Mouse (Mus musculus): ENCODE results near the gene Rap1gap2. TPM values are rescaled to one million over a fixed set of nuclear protein-coding genes. Genes with fewer than 3 reads are reported as not detected.

The Rap1gap2 gene
- polyA plus RNA-seq, 1 experiment from 2014 or later = 0.88 TPM

DNA sequence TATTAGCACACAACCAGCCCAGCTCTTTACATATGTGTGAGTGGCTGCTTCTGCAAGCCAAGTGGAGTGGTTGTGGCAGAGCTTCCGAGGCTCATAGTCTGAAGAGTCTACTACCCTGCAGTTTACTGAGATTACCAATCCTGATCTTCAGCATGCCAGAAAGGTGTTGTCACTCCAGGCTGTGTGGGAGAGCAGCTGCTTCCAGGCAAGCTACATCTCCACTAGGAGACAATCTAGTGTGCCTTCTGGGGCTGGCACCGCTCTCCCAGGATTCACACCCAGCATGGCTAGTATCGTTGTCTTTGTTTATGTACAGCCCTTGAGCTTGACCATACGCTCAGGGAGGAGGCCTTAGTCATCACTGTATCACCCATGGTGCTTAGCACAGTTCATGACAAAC, 191.1 kb downstream of the Rap1gap2 start:
- Histone ChIP-seq H3K9me3 (replicated peaks) (no peaks in the 10 kb centered on the region), H3K4me1 (no peaks in the 10 kb centered on the region), H3K27me3 (ENCODE audit: low read depth, poor library complexity, severe bottlenecking) (no peaks in the 10 kb centered on the region), H3K27ac (replicated peaks) (no peak overlapping the region), H3K36me3 (no peaks in the 10 kb centered on the region), H3K4me3 (no peak overlapping the region)
- DNase-seq (ENCODE audit: low spot score) = no peak
- 92% methylated on average over 4 of the region's 4 CpGs for WGBS

GRCm38 (mm10) chr11:74415736-74416135, 195.0 kb downstream of the Rap1gap2 start:
- no peak for DNase-seq (ENCODE audit: low spot score)
- Histone ChIP-seq H3K4me1 (peaks cover 13% of the 10 kb centered on the region), H3K9me3 (replicated peaks) (no peaks in the 10 kb centered on the region), H3K4me3 (no peak overlapping the region), H3K36me3 (no peaks in the 10 kb centered on the region), H3K27me3 (ENCODE audit: low read depth, poor library complexity, severe bottlenecking) (no peaks in the 10 kb centered on the region), H3K27ac (replicated peaks) (no peak overlapping the region)
- 86% methylated on average over 12 of the region's 12 CpGs for WGBS

DNA sequence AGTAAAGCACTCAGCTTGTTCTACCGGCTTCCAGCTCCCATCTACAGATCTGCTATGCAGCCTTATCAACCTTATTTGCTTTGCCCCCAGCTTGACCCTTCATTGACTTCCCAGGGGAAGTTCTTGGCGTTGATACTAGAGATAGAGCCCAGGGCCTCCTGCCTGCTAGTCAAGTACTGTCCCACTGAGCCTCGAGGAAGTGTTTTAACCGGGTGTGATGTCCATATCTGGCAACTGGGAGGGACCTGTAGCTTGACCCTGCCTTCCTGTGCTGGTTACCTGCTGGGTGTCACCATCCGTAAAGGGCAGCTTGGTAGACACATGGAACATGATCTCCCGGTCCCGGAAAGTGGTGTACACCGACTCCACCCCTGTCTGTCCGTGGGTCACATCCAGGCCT, 196.6 kb downstream of the Rap1gap2 start:
- Histone ChIP-seq H3K9me3 (replicated peaks) (no peaks in the 10 kb centered on the region), H3K36me3 (no peaks in the 10 kb centered on the region), H3K27me3 (ENCODE audit: low read depth, poor library complexity, severe bottlenecking) (no peaks in the 10 kb centered on the region), H3K4me3 (no peak overlapping the region), H3K4me1 (peaks cover 23% of the 10 kb centered on the region), H3K27ac (replicated peaks) (no peak overlapping the region)
- no peak for DNase-seq (ENCODE audit: low spot score)
- 82% methylated on average over 9 of the region's 9 CpGs for WGBS

DNA sequence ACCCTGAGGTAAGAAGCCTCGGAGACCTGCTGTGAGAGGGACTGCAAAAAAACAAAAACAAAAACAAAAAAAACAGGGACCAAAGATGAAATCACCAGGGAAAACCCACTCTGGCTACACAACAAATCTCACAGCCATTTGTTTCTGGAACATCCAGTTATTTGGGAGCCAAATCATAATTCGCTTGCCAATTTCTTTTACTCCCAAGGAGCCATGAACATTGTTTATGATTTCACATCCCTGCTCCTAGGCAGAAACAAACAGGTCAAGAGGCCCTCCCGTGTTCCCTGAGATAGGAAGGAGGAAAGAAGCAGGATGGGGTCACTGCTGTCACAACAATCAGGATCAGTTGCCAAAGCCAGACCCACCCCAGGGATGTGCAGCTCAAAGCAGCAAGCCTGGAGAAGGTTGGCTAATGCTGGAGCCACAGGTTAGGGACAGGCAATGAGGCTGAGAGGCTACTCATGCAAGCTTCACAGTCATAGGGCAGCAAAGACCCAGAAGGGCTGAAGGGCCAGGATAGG, 197.2 kb downstream of the Rap1gap2 start:
- no peak overlapping the region for H3K27ac ChIP-seq (replicated peaks)
- no peaks in the 10 kb centered on the region for H3K27me3 ChIP-seq (ENCODE audit: low read depth, poor library complexity, severe bottlenecking)
- DNase-seq (ENCODE audit: low spot score) = no peak
- no peaks in the 10 kb centered on the region for H3K9me3 ChIP-seq (replicated peaks)
- WGBS = 77% methylated on average over 3 of the region's 3 CpGs
- H3K4me1 ChIP-seq = peaks cover 27% of the 10 kb centered on the region
- no peaks in the 10 kb centered on the region for H3K36me3 ChIP-seq
- no peak overlapping the region for H3K4me3 ChIP-seq

GRCm38 (mm10) chr11:74412462-74412861, 198.3 kb downstream of the Rap1gap2 start:
- DNase-seq (ENCODE audit: low spot score) = no peak
- WGBS = 84% methylated on average over 3 of the region's 3 CpGs
- H3K27me3 ChIP-seq (ENCODE audit: low read depth, poor library complexity, severe bottlenecking) = no peaks in the 10 kb centered on the region
- no peaks in the 10 kb centered on the region for H3K36me3 ChIP-seq
- no peaks in the 10 kb centered on the region for H3K9me3 ChIP-seq (replicated peaks)
- H3K27ac ChIP-seq (replicated peaks) = no peak overlapping the region
- H3K4me3 ChIP-seq = no peak overlapping the region
- peaks cover 27% of the 10 kb centered on the region for H3K4me1 ChIP-seq

- peaks cover 27% of the 10 kb centered on the region for H3K4me1 ChIP-seq
- H3K27ac ChIP-seq (replicated peaks) = peak overlapping the region; percentile 28; the same call in 1 of the 2 replicates
- H3K4me3 ChIP-seq = no peak overlapping the region
- H3K27me3 ChIP-seq (ENCODE audit: low read depth, poor library complexity, severe bottlenecking) = no peaks in the 10 kb centered on the region
- no peaks in the 10 kb centered on the region for H3K9me3 ChIP-seq (replicated peaks)
- no peaks in the 10 kb centered on the region for H3K36me3 ChIP-seq
- DNase-seq (ENCODE audit: low spot score) = no peak
- WGBS = 70% methylated on average over 3 of the region's 3 CpGs
Measured at GRCm38 (mm10) chr11:74411943-74412342, 198.8 kb downstream of the Rap1gap2 start.

GRCm38 (mm10) chr11:74409757-74410174, 200.9 kb downstream of the Rap1gap2 start:
- Histone ChIP-seq H3K4me1 (peaks cover 27% of the 10 kb centered on the region), H3K27ac (replicated peaks) (peak overlapping the region; percentile 46), H3K27me3 (ENCODE audit: low read depth, poor library complexity, severe bottlenecking) (no peaks in the 10 kb centered on the region), H3K4me3 (no peak overlapping the region), H3K36me3 (no peaks in the 10 kb centered on the region), H3K9me3 (replicated peaks) (no peaks in the 10 kb centered on the region)
- no peak for DNase-seq (ENCODE audit: low spot score)
- WGBS = 72% methylated on average over 4 of the region's 4 CpGs

- Histone ChIP-seq H3K27ac (replicated peaks) (peak overlapping the region; percentile 46), H3K4me1 (peaks cover 27% of the 10 kb centered on the region), H3K9me3 (replicated peaks) (no peaks in the 10 kb centered on the region), H3K4me3 (no peak overlapping the region), H3K36me3 (no peaks in the 10 kb centered on the region), H3K27me3 (ENCODE audit: low read depth, poor library complexity, severe bottlenecking) (no peaks in the 10 kb centered on the region)
- no peak for DNase-seq (ENCODE audit: low spot score)
- 70% methylated on average over 5 of the region's 5 CpGs for WGBS
Measured at GRCm38 (mm10) chr11:74409447-74409754, 201.3 kb downstream of the Rap1gap2 start.

DNA sequence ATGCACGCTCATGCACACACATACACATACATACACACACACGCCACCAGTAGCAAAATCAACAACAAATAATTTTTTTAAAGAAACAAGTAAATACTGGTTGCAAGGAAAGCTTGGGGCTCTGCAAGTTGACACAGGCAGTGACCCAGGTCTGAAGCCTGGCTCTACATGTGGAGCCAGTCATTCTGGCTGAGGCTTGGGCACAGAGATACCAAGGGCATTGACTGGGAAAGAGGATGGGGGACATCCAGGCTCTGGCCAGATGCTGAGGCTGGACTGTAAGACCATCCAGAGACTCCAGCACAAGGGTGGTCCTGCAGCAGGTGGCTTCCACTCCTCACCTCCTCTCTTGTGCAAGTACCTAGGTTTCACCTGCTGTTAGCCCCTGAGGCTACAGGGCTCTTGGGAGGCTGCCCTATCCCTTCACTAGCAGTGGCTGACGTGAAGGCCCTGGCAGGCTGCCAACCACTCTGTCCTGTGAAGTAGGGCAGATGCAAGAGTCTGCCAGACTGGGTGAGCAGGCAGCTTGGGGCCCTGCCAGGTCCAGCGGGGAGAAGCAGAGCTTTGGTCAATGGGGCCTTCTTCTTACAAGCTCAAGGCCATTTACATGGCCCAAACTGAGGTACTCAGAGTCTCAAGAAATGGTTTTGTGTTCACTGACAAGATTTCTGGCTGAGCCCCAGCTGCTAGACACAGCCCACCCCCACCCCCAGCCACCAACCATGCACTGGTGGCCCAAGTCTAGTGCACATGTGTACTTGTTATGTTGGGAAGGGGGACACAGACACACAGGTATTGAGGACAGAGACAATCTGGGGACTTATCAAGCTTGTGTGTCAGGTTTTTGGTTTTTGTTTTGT, 201.9 kb downstream of the Rap1gap2 start:
- no peak for DNase-seq (ENCODE audit: low spot score)

GRCm38 (mm10) chr11:74405201-74405600, 205.5 kb downstream of the Rap1gap2 start:
- DNase-seq (ENCODE audit: low spot score) = no peak
- Histone ChIP-seq H3K9me3 (replicated peaks) (no peaks in the 10 kb centered on the region), H3K27ac (replicated peaks) (no peak overlapping the region), H3K4me1 (peaks cover 15% of the 10 kb centered on the region), H3K36me3 (no peaks in the 10 kb centered on the region), H3K4me3 (no peak overlapping the region), H3K27me3 (ENCODE audit: low read depth, poor library complexity, severe bottlenecking) (no peaks in the 10 kb centered on the region)
- 76% methylated on average over 7 of the region's 7 CpGs for WGBS

More for the DNA sequence above, 201.9 kb downstream of the Rap1gap2 start:
- H3K4me3 ChIP-seq = no peak overlapping the region
- 83% methylated on average over 4 of the region's 4 CpGs for WGBS
- no peaks in the 10 kb centered on the region for H3K27me3 ChIP-seq (ENCODE audit: low read depth, poor library complexity, severe bottlenecking)
- H3K36me3 ChIP-seq = no peaks in the 10 kb centered on the region
- no peaks in the 10 kb centered on the region for H3K9me3 ChIP-seq (replicated peaks)
- peaks cover 27% of the 10 kb centered on the region for H3K4me1 ChIP-seq
- H3K27ac ChIP-seq (replicated peaks) = peak overlapping the region; percentile 46

DNA sequence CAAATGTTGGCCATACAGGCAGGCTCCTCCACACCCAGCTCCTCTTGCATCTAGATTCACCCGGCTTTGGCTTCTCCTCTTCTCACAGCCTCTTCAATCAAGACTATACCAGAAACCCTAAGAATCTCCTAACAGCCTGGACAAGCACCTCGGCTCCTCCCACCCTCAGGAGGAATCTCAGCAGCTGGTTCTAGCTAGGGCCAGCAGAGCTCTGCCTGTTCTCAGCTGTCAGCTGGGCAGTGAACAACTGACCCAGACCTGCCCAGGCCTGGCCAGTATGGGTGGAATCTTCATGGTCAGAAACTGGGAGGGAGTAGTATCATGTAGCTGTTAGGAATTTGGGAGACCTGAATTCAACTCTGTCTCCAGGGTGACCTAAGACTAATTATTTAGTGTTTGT, 206.5 kb downstream of the Rap1gap2 start:
- Histone ChIP-seq H3K9me3 (replicated peaks) (no peaks in the 10 kb centered on the region), H3K27ac (replicated peaks) (no peak overlapping the region), H3K4me1 (peaks cover 15% of the 10 kb centered on the region), H3K36me3 (no peaks in the 10 kb centered on the region), H3K27me3 (ENCODE audit: low read depth, poor library complexity, severe bottlenecking) (no peaks in the 10 kb centered on the region), H3K4me3 (no peak overlapping the region)
- 73% methylated on average over 2 of the region's 2 CpGs for WGBS
- DNase-seq (ENCODE audit: low spot score) = no peak

GRCm38 (mm10) chr11:74402126-74402525, 208.6 kb downstream of the Rap1gap2 start:
- Histone ChIP-seq H3K4me1 (peaks cover 10% of the 10 kb centered on the region), H3K27ac (replicated peaks) (no peak overlapping the region), H3K9me3 (replicated peaks) (no peaks in the 10 kb centered on the region), H3K27me3 (ENCODE audit: low read depth, poor library complexity, severe bottlenecking) (no peaks in the 10 kb centered on the region), H3K36me3 (no peaks in the 10 kb centered on the region), H3K4me3 (no peak overlapping the region)
- 57% methylated on average over 2 of the region's 2 CpGs for WGBS
- no peak for DNase-seq (ENCODE audit: low spot score)

DNA sequence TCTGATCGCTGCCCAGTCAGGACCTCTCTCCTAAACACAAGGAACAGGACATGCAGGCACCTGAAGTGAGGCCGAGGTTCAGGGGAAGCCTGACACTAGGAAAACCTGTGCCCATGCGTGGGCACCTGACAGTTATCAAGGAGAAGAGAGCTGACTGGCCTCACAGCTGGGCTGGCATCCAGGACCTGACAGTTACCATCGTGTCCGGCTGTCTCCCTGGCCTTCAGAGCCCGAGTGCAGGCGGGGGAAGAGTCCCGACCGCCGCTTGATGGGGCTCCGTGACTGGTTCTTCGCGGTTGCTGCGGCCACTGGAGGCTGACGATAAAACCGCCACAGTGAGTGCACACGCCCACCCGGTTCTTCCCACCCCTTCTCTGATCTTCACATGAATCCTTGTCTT, 215.1 kb downstream of the Rap1gap2 start:
- DNase-seq (ENCODE audit: low spot score) = no peak
- no peak overlapping the region for H3K27ac ChIP-seq (replicated peaks)
- 85% methylated on average over 18 of the region's 18 CpGs for WGBS
- H3K4me3 ChIP-seq = no peak overlapping the region
- peaks cover 16% of the 10 kb centered on the region for H3K4me1 ChIP-seq
- H3K36me3 ChIP-seq = no peaks in the 10 kb centered on the region
- no peaks in the 10 kb centered on the region for H3K9me3 ChIP-seq (replicated peaks)
- no peaks in the 10 kb centered on the region for H3K27me3 ChIP-seq (ENCODE audit: low read depth, poor library complexity, severe bottlenecking)

Data from midbrain, embryonic 10.5 days (tissue).